Mouse (Mus musculus) hindbrain, embryonic 16.5 days (tissue): ENCODE measurements around the gene Dis3l2. TPM values are rescaled to one million over a fixed set of nuclear protein-coding genes. Genes with fewer than 3 reads are reported as not detected.

Source experiments
- ATAC-seq: fragments of 200-750 bp; cut with Nextera tagmentation; 2 replicates; pipeline ENCODE4 v1.8.0; 2017; ENCODE audit warnings: moderate TSS enrichment, moderate library complexity
- H3K27ac ChIP-seq: fragments of 300-500 bp; sonication (generic); 2 replicates; pipeline ENCODE4 v1.5.1; 2014; ENCODE audit warnings: low read depth, mild to moderate bottlenecking, control low read depth, low read length, moderate library complexity
- H3K27me3 ChIP-seq: fragments of 300-500 bp; sonication (generic); replicated peaks from 2 replicates; pipeline ENCODE4 v1.6.1; 2014; ENCODE audit warnings: low read length; ENCODE audit not compliant: control insufficient read depth, insufficient read depth
- H3K36me3 ChIP-seq: fragments of 300-500 bp; sonication (generic); 2 replicates; pipeline ENCODE4 v1.6.1; 2014; ENCODE audit warnings: mild to moderate bottlenecking, low read length, moderate library complexity, mixed read lengths; ENCODE audit not compliant: control insufficient read depth, insufficient read depth
- H3K4me1 ChIP-seq: fragments of 300-500 bp; sonication (generic); 2 replicates; pipeline ENCODE4 v1.6.1; 2014; ENCODE audit warnings: low read depth, low read length; ENCODE audit not compliant: control insufficient read depth, insufficient read depth
- H3K4me2 ChIP-seq: fragments of 300-500 bp; sonication (generic); 2 replicates; pipeline ENCODE4 v1.6.1; 2014; ENCODE audit warnings: mild to moderate bottlenecking, low read length, control low read depth, moderate library complexity
- H3K4me3 ChIP-seq: fragments of 300-500 bp; sonication (generic); 2 replicates; pipeline ENCODE4 v1.5.1; 2014; ENCODE audit warnings: mild to moderate bottlenecking, low read length, control low read depth, moderate library complexity
- H3K9ac ChIP-seq: fragments of 300-500 bp; sonication (generic); 2 replicates; pipeline ENCODE4 v1.6.1; 2014; ENCODE audit warnings: low read depth, mild to moderate bottlenecking, control low read depth, low read length, moderate library complexity
- H3K9me3 ChIP-seq: fragments of 300-500 bp; sonication (generic); 2 replicates; pipeline ENCODE4 v1.6.1; 2014; ENCODE audit warnings: mild to moderate bottlenecking, low read length, moderate library complexity; ENCODE audit not compliant: control insufficient read depth
- WGBS: fragments of 180-500 bp; shearing (Covaris S2); extraction: QIAGEN DNeasy Blood & Tissue Kit; methylation state at CpG from one replicate; pipeline ENCODE4 v1.1.7; 2014; 5-methylcytosine and 5-hydroxymethylcytosine counted together
- polyA plus RNA-seq: library from polyadenylated mRNA; unstranded; fragments of >200 nt; fragmentation: Nextera tagmentation; extraction: Ambion mirVana; gene quantifications from 2 replicates; pipeline ENCODE4 v1.2.1, GENCODE M21; 2015

Gene Dis3l2
- polyA plus RNA-seq, 1 experiment from 2014 or later: 37.8 TPM

DNA sequence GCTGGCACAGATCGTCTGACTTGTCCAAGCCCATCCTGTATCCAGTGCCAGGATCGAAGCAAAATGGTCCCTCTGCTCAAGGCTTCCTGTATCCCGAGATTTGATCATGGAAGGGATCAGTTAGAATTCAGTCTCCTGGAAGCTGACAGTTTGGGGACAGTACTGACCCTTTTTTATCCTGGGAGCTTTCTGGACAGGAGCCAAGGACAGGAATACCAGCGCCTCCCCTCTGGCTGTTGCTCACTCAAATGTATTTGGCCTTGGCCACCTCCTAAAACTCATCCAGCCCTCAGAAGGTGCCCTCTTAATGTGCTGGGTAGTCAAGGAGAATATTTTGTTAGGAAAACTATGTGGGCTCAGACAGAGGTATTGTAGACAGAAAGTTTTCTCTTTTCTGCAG is 16.4 kb upstream of the Dis3l2 start:
- Histone ChIP-seq H3K4me1 (no peaks in the 10 kb centered on the region), H3K27me3 (no peaks in the 10 kb centered on the region), H3K4me3 (no peak overlapping the region), H3K36me3 (no peaks in the 10 kb centered on the region), H3K9ac (no peak overlapping the region), H3K4me2 (no peak overlapping the region), H3K9me3 (no peaks in the 10 kb centered on the region), H3K27ac (no peak overlapping the region)
- 73% methylated on average over 4 of the region's 4 CpGs for WGBS
- no peak for ATAC-seq

DNA sequence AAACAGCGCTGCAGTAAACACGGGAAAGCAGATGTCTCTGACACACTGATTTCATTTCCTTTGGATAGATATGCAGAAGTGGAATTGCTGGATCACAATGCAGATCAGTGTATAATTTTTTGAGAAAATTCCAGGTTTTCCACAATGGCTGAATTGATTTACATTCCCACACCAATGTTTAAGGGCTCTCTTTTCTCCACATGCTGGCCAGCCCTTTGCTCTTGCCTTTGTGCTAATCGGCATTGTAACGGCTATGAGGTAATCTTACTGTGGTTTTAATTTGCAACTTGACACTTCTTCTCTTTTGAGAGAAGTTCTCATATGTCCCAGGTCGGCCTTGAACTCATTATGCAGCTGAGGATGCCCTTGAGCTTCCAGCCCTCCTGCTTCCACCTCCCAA is 12.6 kb upstream of the Dis3l2 start:
- ATAC-seq: no peak
- 69% methylated on average over 5 of the region's 5 CpGs for WGBS
- no peak overlapping the region for H3K9ac ChIP-seq

DNA sequence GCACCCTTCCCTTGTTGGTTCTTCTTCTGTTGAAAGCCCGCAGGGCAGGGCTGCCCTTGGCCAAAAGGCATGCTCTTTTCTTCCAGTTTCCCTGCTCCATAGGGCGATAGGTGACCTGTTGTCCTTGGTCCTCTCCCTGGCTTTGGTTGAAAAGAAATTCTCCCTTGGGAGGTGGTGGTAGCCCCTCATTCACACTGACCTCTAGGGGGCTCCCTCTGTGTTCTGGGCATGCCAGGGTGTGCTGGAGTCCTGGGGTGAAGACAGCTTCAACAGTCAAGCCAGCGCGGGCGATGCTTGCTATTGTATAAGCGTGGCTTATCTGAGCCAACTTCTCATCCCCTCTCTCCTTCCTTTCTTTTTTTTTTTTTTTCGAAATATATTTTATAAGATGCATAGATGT is 6.7 kb upstream of the Dis3l2 start:
- Histone ChIP-seq H3K9ac (no peak overlapping the region), H3K4me1 (no peaks in the 10 kb centered on the region), H3K4me3 (no peak overlapping the region), H3K9me3 (no peaks in the 10 kb centered on the region), H3K27me3 (no peaks in the 10 kb centered on the region), H3K27ac (no peak overlapping the region), H3K4me2 (no peak overlapping the region), H3K36me3 (no peaks in the 10 kb centered on the region)
- 57% methylated on average over 7 of the region's 7 CpGs for WGBS
- ATAC-seq: no peak

More for the DNA sequence above, 12.6 kb upstream of the Dis3l2 start:
- Histone ChIP-seq H3K9me3 (no peaks in the 10 kb centered on the region), H3K27me3 (no peaks in the 10 kb centered on the region), H3K4me1 (no peaks in the 10 kb centered on the region), H3K36me3 (no peaks in the 10 kb centered on the region), H3K4me2 (no peak overlapping the region), H3K27ac (no peak overlapping the region), H3K4me3 (no peak overlapping the region)

DNA sequence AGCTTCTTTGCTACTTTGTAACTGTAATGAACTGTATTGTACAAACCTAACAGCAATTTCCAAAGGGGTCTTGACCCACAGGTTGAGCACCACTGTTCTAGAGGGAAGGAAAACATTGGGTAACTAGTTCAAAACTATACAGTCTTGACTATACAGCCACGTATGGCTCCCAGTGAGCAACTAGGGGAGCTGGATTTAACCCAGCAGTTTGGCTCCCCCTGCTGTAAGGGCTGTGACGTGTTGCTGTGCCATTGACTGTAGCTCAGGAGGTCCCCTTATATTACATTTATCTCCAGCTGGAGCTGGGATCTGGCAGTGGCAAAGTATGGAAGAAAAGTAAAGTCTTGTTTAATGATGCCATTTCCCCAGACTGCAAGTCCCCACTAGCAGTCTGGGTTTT is 4.9 kb upstream of the Dis3l2 start:
- Histone ChIP-seq H3K27ac (no peak overlapping the region), H3K27me3 (no peaks in the 10 kb centered on the region), H3K36me3 (no peaks in the 10 kb centered on the region), H3K4me3 (no peak overlapping the region), H3K4me2 (no peak overlapping the region), H3K9me3 (no peaks in the 10 kb centered on the region), H3K9ac (no peak overlapping the region), H3K4me1 (peaks cover 3% of the 10 kb centered on the region)
- ATAC-seq: no peak
- 37% methylated on average over 2 of the region's 2 CpGs for WGBS

DNA sequence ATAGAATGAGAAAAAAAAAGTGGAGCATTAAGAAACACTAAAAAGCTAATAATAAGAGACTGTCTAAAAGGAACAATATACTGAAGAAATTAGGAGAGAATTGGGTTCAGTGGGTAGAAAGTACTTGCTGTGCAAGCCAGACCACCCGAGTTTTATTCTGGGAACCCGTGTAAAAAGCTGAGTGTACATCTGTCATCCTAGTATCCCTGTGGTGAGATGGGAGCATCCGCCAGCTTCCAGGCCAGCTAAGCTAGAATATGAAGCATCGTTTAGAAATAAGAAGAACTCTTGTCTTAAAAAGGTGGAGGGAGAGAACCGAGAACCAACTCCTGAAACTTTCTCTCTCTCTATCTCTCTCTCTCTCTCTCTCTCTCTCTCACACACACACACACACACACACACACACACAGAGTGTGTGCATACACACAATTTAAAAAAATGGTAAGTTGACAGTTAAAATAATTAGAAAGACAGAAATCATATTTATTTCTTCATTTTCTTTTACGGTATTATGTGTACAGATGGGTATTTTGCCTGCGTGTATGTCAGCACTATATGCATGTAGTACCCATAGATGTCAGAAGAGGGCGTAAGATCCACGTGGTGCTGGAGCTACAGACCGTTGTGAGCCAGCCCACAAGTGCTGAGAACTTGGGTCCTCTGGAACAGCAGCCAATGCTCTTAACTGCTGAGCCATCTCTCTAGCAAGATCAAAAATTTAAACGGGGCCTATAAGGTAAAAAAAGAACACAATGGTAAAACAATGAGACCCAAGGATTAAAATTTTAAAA is 4.1 kb upstream of the Dis3l2 start:
- WGBS: 69% methylated on average over 11 of the region's 11 CpGs

DNA sequence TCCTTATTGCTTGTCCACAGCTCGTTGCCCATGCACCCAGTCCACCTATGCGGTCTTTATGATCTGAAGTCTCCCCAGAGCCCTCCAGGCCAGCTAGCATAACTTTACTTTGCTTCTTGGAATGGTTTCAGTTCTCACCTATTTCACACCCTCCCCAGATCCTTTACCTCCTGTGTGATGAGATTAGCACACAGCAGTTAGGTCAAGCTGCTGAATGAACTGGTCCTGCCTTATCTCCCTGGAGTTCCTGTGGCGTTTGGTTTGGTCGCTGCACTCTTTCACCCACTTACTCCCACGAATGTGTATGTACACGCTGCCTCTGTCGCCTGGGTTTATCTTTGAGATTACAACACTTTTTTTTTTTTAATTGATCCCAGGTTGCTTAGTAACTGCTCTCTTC is 3.2 kb upstream of the Dis3l2 start:
- Histone ChIP-seq H3K27me3 (no peaks in the 10 kb centered on the region), H3K4me3 (no peak overlapping the region), H3K4me2 (no peak overlapping the region), H3K4me1 (peaks cover 13% of the 10 kb centered on the region), H3K27ac (no peak overlapping the region), H3K36me3 (no peaks in the 10 kb centered on the region), H3K9me3 (no peaks in the 10 kb centered on the region), H3K9ac (no peak overlapping the region)
- ATAC-seq: no peak
- 82% methylated on average over 7 of the region's 7 CpGs for WGBS

More for the DNA sequence above, 4.1 kb upstream of the Dis3l2 start:
- no peak overlapping the region for H3K4me3 ChIP-seq
- no peak for ATAC-seq
- H3K27me3 ChIP-seq: no peaks in the 10 kb centered on the region
- no peak overlapping the region for H3K9ac ChIP-seq
- H3K36me3 ChIP-seq: no peaks in the 10 kb centered on the region
- peaks cover 6% of the 10 kb centered on the region for H3K4me1 ChIP-seq
- no peak overlapping the region for H3K27ac ChIP-seq
- no peak overlapping the region for H3K4me2 ChIP-seq
- no peaks in the 10 kb centered on the region for H3K9me3 ChIP-seq

DNA sequence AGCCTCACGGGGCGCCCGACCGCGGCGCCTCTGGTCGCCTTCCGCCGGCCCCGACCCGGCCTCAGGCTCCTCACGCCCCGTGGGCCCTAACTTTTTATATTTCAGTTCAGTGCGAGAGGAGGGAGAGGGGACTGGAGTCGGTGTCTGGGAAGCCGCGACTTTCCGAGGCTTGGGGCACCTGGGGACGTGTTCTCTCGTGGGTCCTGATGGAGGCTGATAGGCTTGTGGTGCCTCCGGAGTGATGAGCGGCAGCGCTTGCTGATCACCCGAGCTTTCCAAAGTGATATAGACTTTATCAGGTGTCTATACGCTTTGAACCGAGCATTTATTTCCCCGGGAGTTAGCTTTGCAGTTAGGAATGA is 338 bp downstream of the Dis3l2 start:
- Histone ChIP-seq H3K9me3 (no peaks in the 10 kb centered on the region), H3K4me3 (peak overlapping the region; percentile 98), H3K4me2 (peak overlapping the region; percentile 93), H3K9ac (peak overlapping the region; percentile 92), H3K4me1 (peaks cover 16% of the 10 kb centered on the region), H3K27me3 (no peaks in the 10 kb centered on the region), H3K27ac (peak overlapping the region; percentile 91), H3K36me3 (no peaks in the 10 kb centered on the region)
- 0% methylated on average over 17 of the region's 27 CpGs for WGBS
- no peak for ATAC-seq

DNA sequence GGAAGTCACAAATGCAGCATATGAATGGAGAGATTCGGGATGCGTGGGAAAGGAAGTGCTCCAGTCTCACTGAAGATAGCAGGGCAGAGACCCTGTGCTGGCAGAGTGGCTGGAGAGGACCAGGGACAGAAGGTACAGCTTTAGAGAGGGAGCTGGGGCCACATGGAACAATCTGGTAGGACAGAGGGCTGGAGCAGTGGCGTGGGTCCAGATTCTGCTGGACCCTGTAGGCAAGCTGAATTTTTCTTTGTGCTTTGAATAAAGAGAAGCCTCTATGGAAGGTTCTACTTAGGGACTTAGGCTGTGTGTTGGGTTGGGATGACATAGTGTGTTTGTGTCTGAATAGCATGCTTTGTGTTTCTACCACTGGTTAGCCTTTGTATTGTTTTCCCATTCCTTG is 1.9 kb downstream of the Dis3l2 start:
- Histone ChIP-seq H3K9ac (peak overlapping the region; percentile 5; the same call in 1 of the 2 replicates), H3K4me1 (peaks cover 16% of the 10 kb centered on the region), H3K27ac (no peak overlapping the region), H3K9me3 (no peaks in the 10 kb centered on the region), H3K36me3 (no peaks in the 10 kb centered on the region), H3K27me3 (no peaks in the 10 kb centered on the region), H3K4me2 (peak overlapping the region; percentile 31), H3K4me3 (no peak overlapping the region)
- WGBS: 80% methylated on average over 3 of the region's 3 CpGs
- ATAC-seq: no peak

DNA sequence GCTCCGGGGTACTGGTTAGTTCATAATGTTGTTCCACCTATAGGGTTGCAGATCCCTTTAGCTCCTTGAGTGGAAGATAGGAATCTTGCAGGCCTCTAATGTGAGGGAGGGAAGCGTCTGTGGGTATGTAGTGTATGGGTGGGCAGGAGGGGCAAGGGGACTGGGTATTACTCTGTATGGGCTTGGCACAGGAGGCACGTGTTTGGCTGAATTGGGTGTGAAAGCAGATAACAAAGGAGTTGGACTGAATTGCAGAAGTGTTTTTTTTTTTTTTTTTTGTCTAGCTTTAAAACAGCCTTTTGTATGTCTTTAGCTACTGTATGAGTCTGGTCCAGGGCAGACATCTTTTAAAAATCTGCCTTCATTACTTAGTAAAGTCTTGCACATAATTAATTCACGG is 5.9 kb downstream of the Dis3l2 start:
- no peak overlapping the region for H3K9ac ChIP-seq
- H3K27me3 ChIP-seq: no peaks in the 10 kb centered on the region
- H3K36me3 ChIP-seq: no peaks in the 10 kb centered on the region
- ATAC-seq: no peak
- H3K4me2 ChIP-seq: no peak overlapping the region
- 77% methylated on average over 4 of the region's 4 CpGs for WGBS
- H3K27ac ChIP-seq: no peak overlapping the region
- H3K9me3 ChIP-seq: no peaks in the 10 kb centered on the region
- peaks cover 10% of the 10 kb centered on the region for H3K4me1 ChIP-seq
- no peak overlapping the region for H3K4me3 ChIP-seq
